ENCODE assay signal across 8 mouse cellular contexts in genomic region chr5:150666133-150666739, GRCm38 (mm10). TPM values are rescaled to one million over a fixed set of nuclear protein-coding genes. Genes with fewer than 3 reads are reported as not detected.
A peak's percentile ranks its signal among the peaks of the same experiment; 100 is the strongest.
DNase-seq lines count a peak whose midpoint lies in the region; ATAC-seq and TF ChIP-seq lines count a peak whose summit lies in the region.
"Not testable (repeated sequence)": the region's sequence is repeated elsewhere in the genome, so short reads cannot be mapped to it uniquely, and the experiment has no call there.

N4bp2l2 (minus strand) TSS chr5:150666183.

- peak within 1 kb of the TSS; percentile 93 for H3K9ac ChIP-seq in kidney, embryonic 14.5 days (ENCODE audit: low read depth, low read length)
- peak within 1 kb of the TSS; percentile 90 for H3K9ac ChIP-seq in limb, embryonic 11.5 days (ENCODE audit: low read length)

- H3K4me1 ChIP-seq in G1E (ENCODE audit: insufficient read depth, low read depth, low read length) = peaks cover 26% of the 10 kb centered on the region
- not testable (repeated sequence) for H3K4me1 ChIP-seq in embryonic facial prominence, embryonic 10.5 days; kidney, embryonic 14.5 days (ENCODE audit: control insufficient read depth, insufficient read depth, low read length); limb, embryonic 11.5 days (ENCODE audit: control insufficient read depth, insufficient read depth, low read length); small intestine, adult 2 months (ENCODE audit: control insufficient read depth, insufficient read depth, insufficient read length, low read length)
- H3K4me1 ChIP-seq in megakaryocyte, embryonic 14.5 days = peaks cover 25% of the 10 kb centered on the region

- not testable (repeated sequence) for TF ChIP-seq POLR2A in small intestine, adult 2 months (IDR thresholded peaks at IDR 0.05; ENCODE audit: low read depth, low read length)

- H3K27me3 ChIP-seq in G1E (ENCODE audit: insufficient read depth, low read length); embryonic facial prominence, embryonic 10.5 days (replicated peaks; ENCODE audit: low read depth, poor library complexity, severe bottlenecking); kidney, embryonic 14.5 days (ENCODE audit: control insufficient read depth, insufficient read depth, low read length); limb, embryonic 11.5 days (ENCODE audit: control insufficient read depth, insufficient read depth, low read length); megakaryocyte, embryonic 14.5 days (replicated peaks); small intestine, adult 2 months (ENCODE audit: control insufficient read depth, insufficient read depth, low read length): not testable (repeated sequence)

- not testable (repeated sequence) for TF ChIP-seq CTCF in G1E (IDR thresholded peaks at IDR 0.05; ENCODE audit: low read depth, low read length); gastrocnemius, adult 2 months (IDR thresholded peaks at IDR 0.05); small intestine, adult 2 months (IDR thresholded peaks at IDR 0.05; ENCODE audit: extremely low read depth, insufficient read length, insufficient replicate concordance, low read depth, low read length)

- DNase-seq in G1E (ENCODE audit: low spot score); embryonic facial prominence, embryonic 10.5 days (ENCODE audit: low spot score); gastrocnemius, adult 2 months; heart, postnatal 10 days; limb, embryonic 11.5 days (ENCODE audit: low spot score): not testable (repeated sequence)

- ATAC-seq in G1E (ENCODE audit: extremely low read depth, insufficient number of reproducible peaks, low FRiP score, poor library complexity, severe bottlenecking); kidney, embryonic 14.5 days (ENCODE audit: low FRiP score, low TSS enrichment); limb, embryonic 11.5 days (ENCODE audit: insufficient number of reproducible peaks, low FRiP score, low TSS enrichment, low read depth): not testable (repeated sequence)

- H3K4me3 ChIP-seq in G1E (ENCODE audit: low read depth, low read length) = peak within 1 kb of the TSS; percentile 90
- H3K4me3 ChIP-seq in embryonic facial prominence, embryonic 10.5 days = peak within 1 kb of the TSS; percentile 96
- H3K4me3 ChIP-seq in gastrocnemius, adult 2 months = peak within 1 kb of the TSS; percentile 100
- H3K4me3 ChIP-seq in kidney, embryonic 14.5 days (ENCODE audit: low read length) = peak within 1 kb of the TSS; percentile 98
- H3K4me3 ChIP-seq in limb, embryonic 11.5 days (ENCODE audit: low read depth, low read length) = peak within 1 kb of the TSS; percentile 98
- H3K4me3 ChIP-seq in megakaryocyte, embryonic 14.5 days (replicated peaks) = peak within 1 kb of the TSS; percentile 97
- peak within 1 kb of the TSS; percentile 94 for H3K4me3 ChIP-seq in small intestine, adult 2 months (ENCODE audit: low read depth, low read length)

- H3K27ac ChIP-seq in embryonic facial prominence, embryonic 10.5 days (replicated peaks) = peak within 1 kb of the TSS; percentile 94
- H3K27ac ChIP-seq in gastrocnemius, adult 2 months = peak within 1 kb of the TSS; percentile 94
- H3K27ac ChIP-seq in kidney, embryonic 14.5 days (ENCODE audit: low read depth, low read length) = peak within 1 kb of the TSS; percentile 98
- H3K27ac ChIP-seq in limb, embryonic 11.5 days (replicated peaks; ENCODE audit: low read depth, low read length) = peak within 1 kb of the TSS; percentile 95
- peak within 1 kb of the TSS; percentile 93 for H3K27ac ChIP-seq in small intestine, adult 2 months (ENCODE audit: insufficient read depth, low read depth, low read length)

- 90% methylated on average over 9 of the region's 9 CpGs for WGBS in embryonic facial prominence, embryonic 10.5 days
- 91% methylated on average over 9 of the region's 9 CpGs for WGBS in kidney, embryonic 14.5 days
- WGBS in limb, embryonic 11.5 days = 92% methylated on average over 8 of the region's 9 CpGs
- WGBS in small intestine, adult 2 months = 89% methylated on average over 9 of the region's 9 CpGs

- H3K4me2 ChIP-seq in kidney, embryonic 14.5 days (replicated peaks; ENCODE audit: low read depth, low read length) = peak within 1 kb of the TSS; percentile 79
- peak within 1 kb of the TSS; percentile 72 for H3K4me2 ChIP-seq in limb, embryonic 11.5 days (ENCODE audit: low read depth, severe bottlenecking)

- intact Hi-C loops in gastrocnemius, adult 2 months (cut with DNase I) = loop anchor here (5.0 to 10.0 kb wide), 2 partner anchors 144 to 221 kb away; partner anchors contain the start of gene Brca2
- intact Hi-C loops in heart, postnatal 10 days (cut with DNase I) = loop anchor here (10.0 kb wide), 2 partner anchors 111 to 501 kb away; no protein-coding TSS in a partner anchor

- H3K36me3 ChIP-seq in G1E (replicated peaks) = peaks cover 10% of the 10 kb centered on the region
- H3K36me3 ChIP-seq in embryonic facial prominence, embryonic 10.5 days (replicated peaks) = peaks cover 26% of the 10 kb centered on the region
- peaks cover 11% of the 10 kb centered on the region for H3K36me3 ChIP-seq in kidney, embryonic 14.5 days (ENCODE audit: control insufficient read depth, insufficient read depth, low read length)
- H3K36me3 ChIP-seq in limb, embryonic 11.5 days (ENCODE audit: control insufficient read depth, insufficient read depth, low read length); small intestine, adult 2 months (ENCODE audit: control insufficient read depth, insufficient read depth, low read length): not testable (repeated sequence)
- H3K36me3 ChIP-seq in megakaryocyte, embryonic 14.5 days (replicated peaks; ENCODE audit: low read length) = peaks cover 16% of the 10 kb centered on the region

- H3K9me3 ChIP-seq in G1E (replicated peaks); embryonic facial prominence, embryonic 10.5 days; kidney, embryonic 14.5 days (ENCODE audit: control insufficient read depth, low read length); limb, embryonic 11.5 days (ENCODE audit: control insufficient read depth, low read length); megakaryocyte, embryonic 14.5 days: not testable (repeated sequence)

RNA-seq across cellular contexts. Expression of gene N4bp2l2, which starts in this region (rescaled TPM):
- 90.9 and 98.3 TPM in 2 replicates for total RNA-seq in G1E (2014; fragmentation: Nextera tagmentation)
- 96.0 and 159 TPM in 2 replicates for total RNA-seq in G1E (2017)
- 36.4 and 38.3 TPM in 2 replicates for polyA plus RNA-seq in G1E (2012)
- 37.6 and 37.7 TPM in 2 replicates for polyA plus RNA-seq in embryonic facial prominence, embryonic 10.5 days (2016; fragmentation: Nextera tagmentation; extraction: Ambion mirVana)
- total RNA-seq in gastrocnemius, adult 2 months (2021) = 10 to 100 TPM; 30.9 to 32.3 TPM
- total RNA-seq in heart, postnatal 10 days (2021) = 10 to 100 TPM; 51.4 to 58.3 TPM
- polyA plus RNA-seq in kidney, embryonic 14.5 days (2014; fragmentation: Nextera tagmentation; extraction: Ambion mirVana) = 44.2 and 49.6 TPM in 2 replicates
- polyA plus RNA-seq in limb, embryonic 11.5 days (2014; fragmentation: Nextera tagmentation; extraction: Ambion mirVana) = 52.4 and 53.0 TPM in 2 replicates
- polyA plus RNA-seq in megakaryocyte, embryonic 14.5 days (2012; ENCODE audit: insufficient read depth, low replicate concordance) = 7.4 and 21.8 TPM in 2 replicates
- 1.4 and 1.7 TPM in 2 replicates for polyA plus RNA-seq in small intestine, adult 2 months (2012; rRNA removed)
